Mouse (Mus musculus): ENCODE measurements around the gene Znhit2.

GRCm38 (mm10) chr19:6066571-6066970 lies 5.6 kb downstream of the Znhit2 start:
- TF ChIP-seq EP300 (IDR thresholded peaks at IDR 0.05; ENCODE audit: insufficient read depth, low read depth, low read length) (no peak), POLR2A (IDR thresholded peaks at IDR 0.05; ENCODE audit: insufficient read depth, low read depth, low read length) (no peak)

All from heart, adult 2 months (tissue).